Mouse (Mus musculus) kidney, adult 2 months (tissue): ENCODE results near the gene Ndufs2.

Source experiments
- CTCF ChIP-seq: fragments of 200-500 bp; conservative IDR thresholded peaks from 2 replicates; pipeline ENCODE4 v1.5.1; 2011; ENCODE audit warnings: low read depth, mild to moderate bottlenecking, control low read depth, low read length, moderate library complexity, mixed read lengths; ENCODE audit not compliant: insufficient read depth, insufficient read length
- POLR2A ChIP-seq: fragments of 200-500 bp; IDR thresholded peaks from one replicate; pipeline ENCODE4 v1.6.1; 2011; ENCODE audit warnings: low read depth, low read length, control low read depth

GRCm38 (mm10) chr1:171203471-171204248, 47.5 kb downstream of the Ndufs2 start:
- TF ChIP-seq CTCF (no peak), POLR2A (no peak)
